Mouse (Mus musculus) stomach, postnatal 0 days (tissue): Measurements from ENCODE around the gene Atox1. TPM values are rescaled to one million over a fixed set of nuclear protein-coding genes. Genes with fewer than 3 reads are reported as not detected.

Source experiments
- ATAC-seq: fragments of 200-750 bp; cut with Nextera tagmentation; 2 replicates; pipeline ENCODE4 v1.8.0; 2017; ENCODE audit not compliant: low FRiP score, low TSS enrichment
- DNase-seq: peaks from one replicate; pipeline ENCODE4 v3.0.0-alpha.2; 2016; ENCODE audit warnings: low spot score
- H3K27ac ChIP-seq: fragments of 300-500 bp; sonication (generic); replicated peaks from 2 replicates; pipeline ENCODE4 v1.5.1; 2014; ENCODE audit warnings: mild to moderate bottlenecking, control low read depth
- H3K27me3 ChIP-seq: fragments of 300-500 bp; sonication (generic); 2 replicates; pipeline ENCODE4 v1.6.1; 2014; ENCODE audit warnings: low read length; ENCODE audit not compliant: control insufficient read depth, insufficient read depth
- H3K36me3 ChIP-seq: fragments of 300-500 bp; sonication (generic); 2 replicates; pipeline ENCODE4 v1.6.1; 2014; ENCODE audit warnings: low read length, mixed read lengths; ENCODE audit not compliant: control insufficient read depth, insufficient read depth
- H3K4me1 ChIP-seq: fragments of 300-500 bp; sonication (generic); replicated peaks from 2 replicates; pipeline ENCODE4 v1.6.1; 2014; ENCODE audit warnings: antibody characterized with exemption; ENCODE audit not compliant: control insufficient read depth, insufficient read depth
- H3K4me2 ChIP-seq: fragments of 300-500 bp; sonication (generic); replicated peaks from 2 replicates; pipeline ENCODE4 v1.6.1; 2014; ENCODE audit warnings: low read depth, mild to moderate bottlenecking, control low read depth, moderate library complexity
- H3K4me3 ChIP-seq: fragments of 300-500 bp; sonication (generic); 2 replicates; pipeline ENCODE4 v1.5.1; 2014; ENCODE audit warnings: low read depth, low read length, control low read depth
- H3K9ac ChIP-seq: fragments of 300-500 bp; sonication (generic); 2 replicates; pipeline ENCODE4 v1.6.1; 2014; ENCODE audit warnings: mild to moderate bottlenecking, low read length, control low read depth, mixed read lengths
- H3K9me3 ChIP-seq: fragments of 300-500 bp; sonication (generic); 2 replicates; pipeline ENCODE4 v1.6.1; 2016; ENCODE audit warnings: low read length; ENCODE audit not compliant: control insufficient read depth
- CTCF ChIP-seq: IDR thresholded peaks from 2 replicates; pipeline ENCODE4 v1.5.1; 2016; ENCODE audit warnings: antibody characterized with exemption, low read depth, mild to moderate bottlenecking, moderate library complexity
- EP300 ChIP-seq: optimal IDR thresholded peaks from 2 replicates; pipeline ENCODE3; 2016; ENCODE audit warnings: antibody characterized with exemption
- WGBS: fragments of 180-500 bp; shearing (Covaris S2); extraction: QIAGEN DNeasy Blood & Tissue Kit; methylation state at CpG from one replicate; pipeline ENCODE4 v1.1.7; 2014; 5-methylcytosine and 5-hydroxymethylcytosine counted together
- polyA plus RNA-seq: library from polyadenylated mRNA; unstranded; fragments of >200 nt; fragmentation: Nextera tagmentation; extraction: Ambion mirVana; gene quantifications from 2 replicates; pipeline ENCODE4 v1.2.1, GENCODE M21; 2015

Gene Atox1
- polyA plus RNA-seq, 1 experiment from 2014 or later, result 530 TPM

GRCm38 (mm10) chr11:55459850-55460558 is 1.0 kb downstream of the Atox1 start:
- Histone ChIP-seq H3K27me3 (no peaks in the 10 kb centered on the region), H3K9ac (peak overlapping the region; percentile 81), H3K4me2 (peak overlapping the region; percentile 93), H3K27ac (peak overlapping the region; percentile 89), H3K4me1 (peaks cover 2% of the 10 kb centered on the region; the same call in 1 of the 2 replicates), H3K36me3 (no peaks in the 10 kb centered on the region), H3K9me3 (no peaks in the 10 kb centered on the region), H3K4me3 (peak overlapping the region; percentile 81)
- TF ChIP-seq EP300, result no peak
- TF ChIP-seq CTCF, result no peak
- ATAC-seq, result no peak
- WGBS, result 16% methylated on average over 3 of the region's 3 CpGs
- DNase-seq, result peak; percentile 47

GRCm38 (mm10) chr11:55458501-55458900 is 2.5 kb downstream of the Atox1 start:
- Histone ChIP-seq H3K36me3 (no peaks in the 10 kb centered on the region), H3K4me1 (peaks cover 2% of the 10 kb centered on the region; the same call in 1 of the 2 replicates), H3K9me3 (no peaks in the 10 kb centered on the region), H3K9ac (no peak overlapping the region), H3K27ac (no peak overlapping the region), H3K27me3 (no peaks in the 10 kb centered on the region), H3K4me3 (no peak overlapping the region), H3K4me2 (no peak overlapping the region)
- WGBS, result 46% methylated on average over 4 of the region's 4 CpGs
- DNase-seq, result no peak
- ATAC-seq, result no peak
- no peak for TF ChIP-seq EP300
- TF ChIP-seq CTCF, result no peak

- Histone ChIP-seq H3K4me3 (no peak overlapping the region), H3K9ac (no peak overlapping the region), H3K4me1 (peaks cover 1% of the 10 kb centered on the region; the same call in 1 of the 2 replicates), H3K36me3 (no peaks in the 10 kb centered on the region), H3K27ac (no peak overlapping the region), H3K4me2 (no peak overlapping the region), H3K27me3 (no peaks in the 10 kb centered on the region), H3K9me3 (no peaks in the 10 kb centered on the region)
- TF ChIP-seq EP300, result no peak
- no peak for TF ChIP-seq CTCF
- WGBS, result 42% methylated on average over 2 of the region's 2 CpGs
- ATAC-seq, result peak; percentile 71
- DNase-seq, result peak; percentile 35
Observed at GRCm38 (mm10) chr11:55455166-55455565, 5.9 kb downstream of the Atox1 start.

- Histone ChIP-seq H3K4me3 (no peak overlapping the region), H3K4me2 (no peak overlapping the region), H3K9me3 (no peaks in the 10 kb centered on the region), H3K27me3 (no peaks in the 10 kb centered on the region), H3K4me1 (no peaks in the 10 kb centered on the region), H3K36me3 (peaks cover 3% of the 10 kb centered on the region; the same call in 1 of the 2 replicates), H3K9ac (no peak overlapping the region), H3K27ac (no peak overlapping the region)
- ATAC-seq (no peak; the same call in 1 of the 2 replicates), DNase-seq (no peak)
- TF ChIP-seq CTCF (no peak), EP300 (no peak)
- 78% methylated on average over 4 of the region's 4 CpGs for WGBS
Observed at GRCm38 (mm10) chr11:55453640-55454039, 7.4 kb downstream of the Atox1 start.

GRCm38 (mm10) chr11:55450311-55450710 is 10.7 kb downstream of the Atox1 start:
- ATAC-seq, result no peak
- WGBS, result 70% methylated on average over 4 of the region's 4 CpGs
- H3K27ac ChIP-seq, result 0 out of 2 replicates have a peak overlapping the region, but pooled peaks have one; percentile 18

GRCm38 (mm10) chr11:55449531-55449930 is 11.5 kb downstream of the Atox1 start:
- DNase-seq (no peak), ATAC-seq (no peak)
- H3K9ac ChIP-seq, result no peak overlapping the region
- WGBS, result 73% methylated on average over 7 of the region's 7 CpGs
- peaks cover 6% of the 10 kb centered on the region for H3K36me3 ChIP-seq
- no peak overlapping the region for H3K4me3 ChIP-seq
- H3K9me3 ChIP-seq, result no peaks in the 10 kb centered on the region
- no peaks in the 10 kb centered on the region for H3K27me3 ChIP-seq
- TF ChIP-seq CTCF, result no peak
- TF ChIP-seq EP300, result no peak
- no peaks in the 10 kb centered on the region for H3K4me1 ChIP-seq
- no peak overlapping the region for H3K4me2 ChIP-seq
- no peak overlapping the region for H3K27ac ChIP-seq

More at GRCm38 (mm10) chr11:55450311-55450710, 10.7 kb downstream of the Atox1 start:
- TF ChIP-seq CTCF (no peak), EP300 (no peak)
- no peak overlapping the region for H3K9ac ChIP-seq
- DNase-seq, result no peak
- H3K36me3 ChIP-seq, result peaks cover 6% of the 10 kb centered on the region
- H3K4me2 ChIP-seq, result no peak overlapping the region
- no peaks in the 10 kb centered on the region for H3K27me3 ChIP-seq
- H3K4me1 ChIP-seq, result no peaks in the 10 kb centered on the region
- no peak overlapping the region for H3K4me3 ChIP-seq
- H3K9me3 ChIP-seq, result no peaks in the 10 kb centered on the region
